Mouse (Mus musculus) embryonic facial prominence, embryonic 10.5 days (tissue): Measurements from ENCODE around the gene Wdr60. TPM values are rescaled to one million over a fixed set of nuclear protein-coding genes. Genes with fewer than 3 reads are reported as not detected.
"Not testable (repeated sequence)": the region's sequence is repeated elsewhere in the genome, so short reads cannot be mapped to it uniquely, and the experiment has no call there.

Experiments used
- DNase-seq: peaks from one replicate; pipeline ENCODE4 v3.0.0-alpha.2; 2017; ENCODE audit warnings: low spot score
- H3K27ac ChIP-seq: fragments of 300-500 bp; sonication (generic); replicated peaks from 2 replicates; pipeline ENCODE4 v1.5.1; 2016; ENCODE audit warnings: mild to moderate bottlenecking
- H3K27me3 ChIP-seq: fragments of 300-500 bp; sonication (generic); replicated peaks from 2 replicates; pipeline ENCODE4 v1.6.1; 2016; ENCODE audit warnings: low read depth, mild to moderate bottlenecking; ENCODE audit not compliant: poor library complexity, severe bottlenecking
- H3K36me3 ChIP-seq: fragments of 300-500 bp; sonication (generic); replicated peaks from 2 replicates; pipeline ENCODE4 v1.6.1; 2016; ENCODE audit warnings: mild to moderate bottlenecking, moderate library complexity
- H3K4me1 ChIP-seq: fragments of 300-500 bp; sonication (generic); 2 replicates; pipeline ENCODE4 v1.6.1; 2016
- H3K4me3 ChIP-seq: fragments of 300-500 bp; sonication (generic); 2 replicates; pipeline ENCODE4 v1.5.1; 2016; ENCODE audit warnings: mild to moderate bottlenecking, moderate library complexity
- H3K9me3 ChIP-seq: fragments of 300-500 bp; sonication (generic); 2 replicates; pipeline ENCODE4 v1.6.1; 2016; ENCODE audit warnings: mild to moderate bottlenecking
- WGBS: fragments of 180-500 bp; shearing (Covaris S2); methylation state at CpG from one replicate; pipeline ENCODE4 v1.1.7; 2016; 5-methylcytosine and 5-hydroxymethylcytosine counted together
- polyA plus RNA-seq: library from polyadenylated mRNA; unstranded; fragments of >200 nt; fragmentation: Nextera tagmentation; extraction: Ambion mirVana; gene quantifications from 2 replicates; pipeline ENCODE4 v1.2.1, GENCODE M21; 2016

Wdr60 gene
- polyA plus RNA-seq, 1 experiment from 2014 or later, result 20.2 TPM

DNA sequence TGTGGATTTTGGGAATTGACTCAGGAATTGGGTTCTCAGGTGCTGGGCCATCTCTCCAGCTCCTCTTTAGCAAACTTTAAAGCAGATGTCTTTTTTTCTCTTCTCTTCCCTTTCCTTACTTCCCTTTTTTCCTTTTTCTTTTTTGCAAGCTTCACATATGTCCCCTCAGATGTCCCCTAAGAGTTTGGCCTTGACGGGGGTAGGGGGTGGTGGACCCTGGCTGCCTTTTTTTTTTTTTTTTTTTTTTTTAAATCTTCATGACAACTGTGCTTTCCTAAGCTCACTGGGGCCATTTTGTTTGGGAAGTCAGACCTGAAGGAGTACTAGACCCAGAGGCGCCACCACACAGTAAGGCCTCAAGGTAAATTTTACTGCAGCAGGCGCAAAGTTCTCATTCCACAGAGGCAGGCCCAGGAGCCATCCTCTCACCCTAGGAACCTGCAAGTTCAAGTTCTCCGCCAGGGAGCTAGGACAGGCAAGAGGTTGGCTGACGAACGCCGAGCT is 17.4 kb upstream of the Wdr60 start:
- no peaks in the 10 kb centered on the region for H3K36me3 ChIP-seq
- no peaks in the 10 kb centered on the region for H3K27me3 ChIP-seq
- 1% methylated on average over 7 of the region's 7 CpGs for WGBS
- peak overlapping the region; percentile 94 for H3K27ac ChIP-seq
- H3K9me3 ChIP-seq, result no peaks in the 10 kb centered on the region
- H3K4me3 ChIP-seq, result peak overlapping the region; percentile 95
- peaks cover 12% of the 10 kb centered on the region for H3K4me1 ChIP-seq
- no peak for DNase-seq

DNA sequence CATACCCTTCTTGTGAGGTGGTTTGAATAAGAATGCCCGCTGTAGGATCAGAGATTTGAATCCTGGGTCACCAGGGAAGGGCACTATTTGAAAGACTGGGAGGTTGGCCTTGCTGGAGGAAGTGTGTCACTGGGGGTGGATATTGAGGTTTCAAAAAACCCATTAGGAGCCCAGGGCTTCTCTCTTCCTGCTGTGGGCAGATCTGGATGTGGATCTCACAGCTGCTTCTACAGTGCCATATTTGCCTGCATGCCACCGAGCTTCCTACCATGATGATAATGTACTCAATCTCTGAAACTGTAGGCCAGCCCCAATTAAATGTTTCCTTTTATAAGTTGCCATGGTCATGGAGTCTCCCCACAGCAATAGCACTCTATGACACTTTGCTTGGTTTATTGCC is 16.4 kb upstream of the Wdr60 start:
- Histone ChIP-seq H3K27ac (no peak overlapping the region), H3K36me3 (no peaks in the 10 kb centered on the region), H3K9me3 (no peaks in the 10 kb centered on the region), H3K27me3 (no peaks in the 10 kb centered on the region), H3K4me1 (peaks cover 12% of the 10 kb centered on the region), H3K4me3 (no peak overlapping the region)
- DNase-seq, result no peak
- 94% methylated on average over 2 of the region's 2 CpGs for WGBS

DNA sequence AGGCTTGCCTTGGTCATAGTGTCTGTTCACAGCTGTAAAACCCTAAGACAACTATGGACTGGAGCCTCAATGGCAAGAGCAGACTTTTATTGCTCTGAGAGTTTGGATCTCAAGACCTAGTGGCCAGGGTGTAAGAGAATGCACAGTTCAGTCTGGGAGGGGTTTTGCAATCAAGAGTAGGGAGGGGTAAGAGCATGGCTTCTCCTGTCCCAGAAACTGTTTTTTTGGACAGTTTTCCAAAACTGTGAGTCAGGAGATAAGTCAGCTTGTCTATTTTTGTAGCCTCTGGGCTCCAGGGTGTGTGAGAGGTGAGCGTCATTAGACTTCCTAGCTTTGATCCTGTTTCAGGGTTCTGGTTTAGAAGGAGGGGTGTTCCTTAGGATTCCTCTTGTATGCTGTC is 15.7 kb upstream of the Wdr60 start:
- H3K36me3 ChIP-seq, result no peaks in the 10 kb centered on the region
- no peaks in the 10 kb centered on the region for H3K27me3 ChIP-seq
- no peak overlapping the region for H3K4me3 ChIP-seq
- no peak for DNase-seq
- no peak overlapping the region for H3K27ac ChIP-seq
- no peaks in the 10 kb centered on the region for H3K9me3 ChIP-seq
- H3K4me1 ChIP-seq, result peaks cover 12% of the 10 kb centered on the region
- WGBS, result 92% methylated on average over 1 of the region's 1 CpGs

DNA sequence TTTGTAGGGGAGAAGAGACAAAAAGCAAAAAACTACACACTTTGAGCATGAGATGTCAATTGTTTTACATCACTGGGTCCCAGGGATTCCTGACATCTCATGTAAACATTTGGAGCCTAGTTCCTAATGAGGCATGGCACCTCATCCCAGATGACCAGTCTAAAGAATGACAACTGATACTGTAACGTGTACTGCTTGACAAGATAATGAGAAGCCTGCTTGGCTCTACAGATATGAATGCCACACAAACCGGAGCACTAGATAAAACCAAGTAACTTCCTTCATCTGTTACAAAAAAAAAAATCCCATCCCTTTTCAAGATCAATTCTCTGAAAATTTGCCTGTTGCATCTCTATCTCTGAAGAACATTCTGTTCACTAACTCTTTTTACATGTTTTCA is 14.1 kb upstream of the Wdr60 start:
- DNase-seq, result no peak
- Histone ChIP-seq H3K27me3 (no peaks in the 10 kb centered on the region), H3K4me1 (peaks cover 8% of the 10 kb centered on the region), H3K36me3 (no peaks in the 10 kb centered on the region), H3K27ac (no peak overlapping the region), H3K9me3 (no peaks in the 10 kb centered on the region), H3K4me3 (no peak overlapping the region)
- WGBS, result 73% methylated on average over 2 of the region's 2 CpGs

DNA sequence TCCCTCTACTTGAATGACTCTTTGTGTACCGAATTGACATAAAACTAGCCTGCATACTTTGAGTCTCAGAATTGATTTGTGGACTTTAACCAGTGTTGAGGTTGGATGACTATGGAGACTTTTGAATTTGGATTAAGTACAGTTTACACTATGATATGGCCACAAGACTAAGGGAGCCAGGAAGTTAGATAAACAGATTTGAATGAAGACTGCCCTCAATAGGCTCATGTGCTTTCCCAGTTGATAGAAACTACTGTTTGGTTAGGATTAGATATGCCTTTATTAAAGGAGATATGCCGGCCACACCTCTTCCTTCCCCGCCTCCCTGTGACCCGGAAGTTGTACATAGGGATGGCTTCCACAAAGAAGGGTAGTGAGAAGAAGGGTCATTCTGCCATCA is 12.8 kb upstream of the Wdr60 start:
- no peaks in the 10 kb centered on the region for H3K9me3 ChIP-seq
- no peaks in the 10 kb centered on the region for H3K27me3 ChIP-seq
- peaks cover 5% of the 10 kb centered on the region for H3K4me1 ChIP-seq
- H3K36me3 ChIP-seq, result no peaks in the 10 kb centered on the region
- WGBS, result 85% methylated on average over 4 of the region's 4 CpGs
- no peak overlapping the region for H3K27ac ChIP-seq
- no peak overlapping the region for H3K4me3 ChIP-seq
- DNase-seq, result no peak

DNA sequence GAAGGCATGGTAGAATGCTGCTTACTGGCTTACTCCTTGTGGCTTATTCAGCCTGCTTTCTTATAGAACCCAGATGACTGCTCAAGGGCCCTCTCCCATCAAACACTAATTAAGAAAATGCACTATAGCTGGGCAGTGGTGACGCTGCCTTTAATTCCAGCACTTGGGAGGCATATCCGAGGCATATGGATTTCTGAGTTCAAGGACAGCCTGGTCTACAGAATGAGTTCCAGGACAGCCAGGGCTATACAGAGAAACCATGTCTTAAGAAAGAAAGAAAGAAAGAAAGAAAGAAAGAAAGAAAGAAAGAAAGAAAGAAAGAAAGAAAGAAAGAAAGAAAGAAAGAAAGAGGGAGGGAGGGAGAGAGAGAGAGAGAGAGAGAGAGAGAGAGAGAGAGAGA is 12.3 kb upstream of the Wdr60 start, which contains the start of gene Gm11027:
TSS of gene Gm11027 (plus strand) at position 301 of the 400 bp plus-strand sequence.
- H3K27me3 ChIP-seq, H3K4me1 ChIP-seq, H3K9me3 ChIP-seq, H3K27ac ChIP-seq, DNase-seq, H3K4me3 ChIP-seq, H3K36me3 ChIP-seq: not testable (repeated sequence)
- 77% methylated on average over 2 of the region's 2 CpGs for WGBS

DNA sequence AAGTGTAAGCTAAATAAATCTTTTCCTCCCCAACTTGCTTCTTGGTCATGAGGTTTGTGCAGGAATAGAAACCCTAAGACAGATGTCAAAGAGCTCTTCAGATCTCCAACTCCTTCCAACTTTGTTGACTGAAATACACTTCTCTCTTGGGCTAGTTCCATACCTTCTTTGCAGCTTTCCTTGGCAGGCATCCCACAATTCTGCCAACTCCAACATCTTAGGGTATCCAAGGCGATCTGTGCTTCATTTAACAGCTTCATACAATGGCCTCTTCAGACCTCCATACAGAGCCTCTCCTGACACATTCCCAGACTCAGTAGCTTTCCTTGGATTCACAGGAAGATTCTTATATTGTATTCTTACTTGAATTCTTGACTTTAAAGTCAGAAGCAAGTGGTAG is 10.9 kb upstream of the Wdr60 start:
- WGBS, result 62% methylated on average over 1 of the region's 1 CpGs
- no peaks in the 10 kb centered on the region for H3K4me1 ChIP-seq
- no peak overlapping the region for H3K27ac ChIP-seq
- no peak for DNase-seq
- no peak overlapping the region for H3K4me3 ChIP-seq
- no peaks in the 10 kb centered on the region for H3K9me3 ChIP-seq
- H3K27me3 ChIP-seq, result no peaks in the 10 kb centered on the region
- no peaks in the 10 kb centered on the region for H3K36me3 ChIP-seq

DNA sequence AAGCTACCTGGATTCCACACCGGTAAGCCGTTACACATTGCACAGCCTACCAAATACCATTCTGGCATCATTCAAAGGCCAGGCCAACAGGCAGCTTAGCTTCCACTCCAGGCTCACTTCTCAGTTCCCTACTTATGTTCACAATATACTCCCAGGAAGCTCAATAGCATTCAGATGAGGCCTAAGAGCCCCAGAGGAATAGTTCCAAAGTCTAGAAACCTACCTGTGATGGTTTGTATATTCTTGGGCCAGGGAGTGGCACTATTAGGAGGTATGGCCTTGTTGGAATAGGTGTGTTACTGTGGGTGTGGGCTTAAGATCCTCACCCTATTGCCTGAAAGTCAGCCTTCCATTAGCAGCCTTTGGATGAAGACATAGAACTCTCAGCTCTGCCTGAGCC is 8.2 kb upstream of the Wdr60 start:
- no peaks in the 10 kb centered on the region for H3K4me1 ChIP-seq
- no peak overlapping the region for H3K27ac ChIP-seq
- H3K4me3 ChIP-seq, result no peak overlapping the region
- no peaks in the 10 kb centered on the region for H3K9me3 ChIP-seq
- no peak for DNase-seq
- no peaks in the 10 kb centered on the region for H3K27me3 ChIP-seq
- WGBS, result 93% methylated on average over 2 of the region's 2 CpGs
- no peaks in the 10 kb centered on the region for H3K36me3 ChIP-seq

DNA sequence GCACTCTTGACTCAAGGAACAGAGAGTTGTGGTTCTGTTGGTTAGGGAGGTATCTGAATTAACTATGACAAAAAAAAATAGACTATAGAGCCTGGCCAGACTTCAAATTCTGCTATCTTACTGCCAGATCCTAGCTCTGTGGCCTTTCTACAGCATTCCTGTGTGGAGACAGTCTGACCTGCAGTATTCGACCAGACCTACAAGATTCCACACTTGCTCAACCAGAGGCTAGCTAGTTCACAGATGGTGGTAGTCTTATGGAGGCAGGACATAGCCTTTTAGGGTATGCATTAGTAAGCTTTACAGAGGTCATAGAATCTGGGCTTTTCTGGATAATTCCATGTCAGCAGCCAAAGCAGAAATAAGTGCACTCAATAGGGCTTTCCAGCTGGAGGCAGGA is 7.7 kb upstream of the Wdr60 start:
- 80% methylated on average over 1 of the region's 1 CpGs for WGBS
- no peaks in the 10 kb centered on the region for H3K9me3 ChIP-seq
- no peaks in the 10 kb centered on the region for H3K36me3 ChIP-seq
- DNase-seq, result no peak
- H3K27ac ChIP-seq, result no peak overlapping the region
- no peaks in the 10 kb centered on the region for H3K4me1 ChIP-seq
- H3K27me3 ChIP-seq, result no peaks in the 10 kb centered on the region
- H3K4me3 ChIP-seq, result no peak overlapping the region

DNA sequence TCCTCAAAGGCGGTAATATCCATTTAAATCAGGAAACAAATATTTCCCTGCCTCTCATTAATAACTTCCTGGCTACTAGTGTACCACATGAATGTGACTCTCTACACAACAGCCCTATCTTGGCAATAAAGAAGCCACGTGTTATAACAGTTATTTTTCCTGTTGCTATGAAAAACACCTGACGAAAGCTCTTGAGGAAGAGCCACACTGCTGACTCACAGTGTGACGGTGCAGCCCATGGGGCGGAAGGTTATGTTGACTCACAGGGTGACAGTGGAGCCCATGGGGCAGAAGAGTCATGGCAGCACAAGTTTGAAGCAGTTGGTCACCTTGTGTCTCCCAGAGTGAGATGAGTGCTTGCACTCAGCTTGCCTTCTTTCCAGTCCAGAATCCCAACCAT is 6.6 kb upstream of the Wdr60 start:
- no peaks in the 10 kb centered on the region for H3K27me3 ChIP-seq
- H3K36me3 ChIP-seq, result no peaks in the 10 kb centered on the region
- no peak overlapping the region for H3K27ac ChIP-seq
- no peaks in the 10 kb centered on the region for H3K9me3 ChIP-seq
- no peak for DNase-seq
- H3K4me1 ChIP-seq, result no peaks in the 10 kb centered on the region
- 84% methylated on average over 5 of the region's 5 CpGs for WGBS
- no peak overlapping the region for H3K4me3 ChIP-seq

DNA sequence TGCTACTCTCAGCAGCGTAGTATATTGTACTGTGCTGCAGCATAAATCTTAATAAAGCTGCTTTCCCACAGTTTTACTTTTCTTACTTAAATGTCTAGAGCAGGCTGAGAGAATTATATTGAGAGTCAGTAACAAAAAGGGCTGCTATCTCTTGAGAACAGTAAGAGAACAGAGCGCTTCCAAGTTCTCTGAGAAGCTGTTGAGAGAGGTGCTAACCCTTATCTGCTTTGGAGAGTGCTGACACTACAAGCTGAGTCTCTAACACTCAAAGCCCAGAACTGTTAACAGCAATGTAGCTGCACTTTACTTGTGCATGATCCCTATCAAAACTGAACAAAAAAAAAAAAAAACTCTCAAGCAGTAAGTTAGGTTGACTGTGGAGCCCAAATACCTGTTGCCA is 2.5 kb upstream of the Wdr60 start:
- 0 out of 2 replicates have a peak, but pooled peaks cover 5% of the 10 kb centered on the region for H3K4me1 ChIP-seq
- no peaks in the 10 kb centered on the region for H3K27me3 ChIP-seq
- no peak for DNase-seq
- H3K27ac ChIP-seq, result no peak overlapping the region
- 75% methylated on average over 2 of the region's 2 CpGs for WGBS
- no peaks in the 10 kb centered on the region for H3K36me3 ChIP-seq
- H3K4me3 ChIP-seq, result no peak overlapping the region
- no peaks in the 10 kb centered on the region for H3K9me3 ChIP-seq

DNA sequence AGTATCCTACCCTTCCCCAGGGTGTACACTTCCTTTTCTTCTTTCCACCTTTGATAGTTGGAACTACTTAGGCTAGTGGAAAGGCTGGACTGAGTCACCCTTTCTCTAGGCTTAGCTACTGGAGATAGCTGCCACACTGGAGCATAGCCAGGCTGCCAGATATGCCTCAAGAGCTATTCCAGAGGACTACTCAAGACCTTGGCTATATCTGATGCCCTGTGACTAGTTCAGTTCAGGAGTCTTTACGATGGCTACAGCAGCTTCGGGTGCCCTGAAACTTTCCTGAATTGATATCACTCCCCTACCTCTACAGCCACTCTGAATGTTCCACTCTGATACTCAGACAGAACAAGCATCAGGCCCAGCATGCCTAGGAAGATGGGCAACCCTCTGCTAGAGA is 1.9 kb upstream of the Wdr60 start:
- no peak overlapping the region for H3K4me3 ChIP-seq

DNA sequence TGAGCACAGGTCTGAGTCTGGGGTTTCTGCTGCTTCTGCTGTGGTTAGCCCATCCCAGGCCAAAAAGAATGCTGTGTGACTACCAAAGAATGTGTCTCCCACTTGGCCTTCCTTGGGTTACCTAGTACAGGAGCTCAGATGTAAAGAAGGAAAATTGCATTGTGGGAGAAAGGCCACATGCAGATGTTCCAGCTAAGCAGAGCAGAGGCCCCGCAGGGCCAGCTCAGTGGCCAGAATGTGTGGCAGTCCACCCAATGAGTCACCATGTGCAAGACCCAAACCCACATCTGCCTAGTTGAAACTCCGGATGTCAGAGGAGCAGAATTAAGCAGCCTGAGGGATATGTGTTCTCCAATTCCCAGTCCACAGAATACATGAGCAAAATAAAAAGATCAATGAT is 4.5 kb downstream of the Wdr60 start:
- H3K9me3 ChIP-seq, result no peaks in the 10 kb centered on the region
- no peak for DNase-seq
- no peak overlapping the region for H3K27ac ChIP-seq
- WGBS, result 83% methylated on average over 2 of the region's 2 CpGs
- H3K27me3 ChIP-seq, result no peaks in the 10 kb centered on the region
- H3K4me3 ChIP-seq, result no peak overlapping the region
- H3K4me1 ChIP-seq, result 0 out of 2 replicates have a peak, but pooled peaks cover 5% of the 10 kb centered on the region
- peaks cover 19% of the 10 kb centered on the region; the same call in 1 of the 2 replicates for H3K36me3 ChIP-seq

More for the DNA sequence above, 1.9 kb upstream of the Wdr60 start:
- no peaks in the 10 kb centered on the region for H3K36me3 ChIP-seq
- no peaks in the 10 kb centered on the region for H3K9me3 ChIP-seq
- no peak overlapping the region for H3K27ac ChIP-seq
- 0 out of 2 replicates have a peak, but pooled peaks cover 5% of the 10 kb centered on the region for H3K4me1 ChIP-seq
- DNase-seq, result no peak
- 92% methylated on average over 2 of the region's 2 CpGs for WGBS
- H3K27me3 ChIP-seq, result no peaks in the 10 kb centered on the region

DNA sequence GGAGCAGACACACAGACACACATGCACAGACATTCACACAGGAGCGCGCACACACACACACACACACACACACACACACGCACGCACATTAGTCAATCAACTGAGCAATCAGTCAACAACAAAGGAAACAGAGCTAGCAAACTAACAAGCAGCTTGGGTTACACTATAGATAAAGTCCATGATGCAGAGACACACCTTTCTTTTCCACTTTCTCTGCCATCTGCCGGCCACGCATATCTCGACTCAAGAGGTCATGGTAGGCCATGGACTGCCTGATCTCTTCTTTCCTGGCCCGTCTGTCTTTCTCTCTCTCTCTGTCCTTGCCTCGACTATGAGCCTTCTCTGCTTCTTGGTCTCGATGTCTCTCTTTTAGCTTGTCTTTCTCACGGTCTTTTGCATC is 7.2 kb downstream of the Wdr60 start:
- Histone ChIP-seq H3K4me3 (no peak overlapping the region), H3K27ac (no peak overlapping the region), H3K27me3 (no peaks in the 10 kb centered on the region), H3K36me3 (peaks cover 27% of the 10 kb centered on the region), H3K9me3 (no peaks in the 10 kb centered on the region), H3K4me1 (no peaks in the 10 kb centered on the region)
- 90% methylated on average over 11 of the region's 11 CpGs for WGBS
- no peak for DNase-seq
